Mouse (Mus musculus) adrenal gland, adult 18-20 months (tissue): ENCODE measurements at regions not wholly inside any gene's neighbourhood (a gene's known extent, or its start where the extent isn't known, plus 50 kb on each side); places are given as distances from the start of the nearest gene placed in this dataset.
"Not testable (repeated sequence)": the region's sequence is repeated elsewhere in the genome, so short reads cannot be mapped to it uniquely, and the experiment has no call there.

Source experiments
- DNase-seq, 2 experiments: peaks; one replicate each; pipeline ENCODE4 v3.0.0; 2021 to 2022; ENCODE audit warnings: low spot score in 2 of 2

- DNase-seq = not testable (repeated sequence)
Measured at GRCm38 (mm10) chr12:113597163-113597562, 53.5 kb downstream of the Adam6a start.

- DNase-seq = peak; percentile 44 to 52
Measured at GRCm38 (mm10) chr12:113610924-113611323, 67.2 kb downstream of the Adam6a start.

GRCm38 (mm10) chr12:113625221-113625620 is 81.5 kb downstream of the Adam6a start:
- DNase-seq = not testable (repeated sequence)

- not testable (repeated sequence) for DNase-seq
Measured at GRCm38 (mm10) chr12:113630803-113631202, 87.1 kb downstream of the Adam6a start.
